Mouse (Mus musculus) testis, adult 2 months (tissue): Measurements from ENCODE around the gene Smim6.

ENCODE experiments used
- CTCF ChIP-seq: fragments of 200-500 bp; IDR thresholded peaks from 2 replicates; pipeline ENCODE4 v1.5.1; 2012; ENCODE audit warnings: low read depth, mild to moderate bottlenecking, inconsistent platforms, low read length, moderate library complexity; ENCODE audit not compliant: control insufficient read depth, insufficient read depth, insufficient replicate concordance
- POLR2A ChIP-seq: fragments of 200-500 bp; IDR thresholded peaks from 2 replicates; pipeline ENCODE4 v1.6.1; 2012; ENCODE audit warnings: low read depth, mild to moderate bottlenecking, inconsistent platforms, low read length, moderate library complexity; ENCODE audit not compliant: control insufficient read depth

DNA sequence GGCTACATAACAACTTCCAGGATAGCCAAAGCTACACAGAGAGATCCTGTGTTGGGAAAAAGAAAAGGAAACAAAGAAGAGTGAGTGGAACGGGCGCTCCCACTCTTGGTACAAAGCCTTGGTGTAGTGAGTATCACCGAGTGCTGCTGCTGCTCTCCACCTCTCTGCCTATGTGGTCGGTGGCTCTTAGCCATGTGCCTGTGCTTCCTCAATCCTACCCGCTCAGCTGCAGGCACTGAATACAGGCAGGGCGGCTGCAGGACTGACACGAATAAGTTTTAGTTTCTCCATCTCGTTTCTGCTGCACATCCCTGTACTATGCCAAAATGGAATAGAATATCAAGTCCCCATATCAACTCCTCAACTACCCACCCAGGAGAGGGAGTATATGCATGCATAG is 17.2 kb downstream of the Smim6 start:
- TF ChIP-seq CTCF (no peak), POLR2A (no peak)
